Mouse (Mus musculus) embryonic facial prominence, embryonic 11.5 days (tissue): Measurements from ENCODE around the gene Ntrk2. TPM values are rescaled to one million over a fixed set of nuclear protein-coding genes. Genes with fewer than 3 reads are reported as not detected.

Experiments
- ATAC-seq: fragments of 200-750 bp; cut with Nextera tagmentation; replicated peaks from 2 replicates; pipeline ENCODE4 v1.8.0; 2017; ENCODE audit warnings: low read depth; ENCODE audit not compliant: insufficient number of reproducible peaks, low FRiP score, low TSS enrichment
- DNase-seq: peaks from one replicate; pipeline ENCODE4 v3.0.0-alpha.2; 2015; ENCODE audit warnings: low spot score
- H3K27ac ChIP-seq: fragments of 300-500 bp; sonication (generic); replicated peaks from 2 replicates; pipeline ENCODE4 v1.5.1; 2014; ENCODE audit warnings: mild to moderate bottlenecking, low read depth, low read length, control low read depth
- H3K27me3 ChIP-seq: fragments of 300-500 bp; sonication (generic); 2 replicates; pipeline ENCODE4 v1.6.1; 2014; ENCODE audit warnings: mild to moderate bottlenecking, low read length, moderate library complexity, mixed read lengths; ENCODE audit not compliant: control insufficient read depth, insufficient read depth
- H3K36me3 ChIP-seq: fragments of 300-500 bp; sonication (generic); replicated peaks from 2 replicates; pipeline ENCODE4 v1.6.1; 2014; ENCODE audit warnings: low read depth, mild to moderate bottlenecking, low read length, moderate library complexity, mixed read lengths; ENCODE audit not compliant: control insufficient read depth, insufficient read depth
- H3K4me1 ChIP-seq: fragments of 300-500 bp; sonication (generic); 2 replicates; pipeline ENCODE4 v1.6.1; 2014; ENCODE audit warnings: low read length, mixed read lengths; ENCODE audit not compliant: control insufficient read depth, insufficient read depth
- H3K4me2 ChIP-seq: fragments of 300-500 bp; sonication (generic); 2 replicates; pipeline ENCODE4 v1.6.1; 2014; ENCODE audit warnings: low read depth, mild to moderate bottlenecking, control low read depth, low read length, moderate library complexity
- H3K4me3 ChIP-seq: fragments of 300-500 bp; sonication (generic); 2 replicates; pipeline ENCODE4 v1.5.1; 2014; ENCODE audit warnings: low read depth, low read length, control low read depth
- H3K9ac ChIP-seq: fragments of 300-500 bp; sonication (generic); replicated peaks from 2 replicates; pipeline ENCODE4 v1.6.1; 2014; ENCODE audit warnings: mild to moderate bottlenecking, control low read depth, low read length
- H3K9me3 ChIP-seq: fragments of 300-500 bp; sonication (generic); replicated peaks from 2 replicates; pipeline ENCODE4 v1.6.1; 2016; ENCODE audit warnings: mild to moderate bottlenecking, low read length, inconsistent platforms, mixed read lengths; ENCODE audit not compliant: control insufficient read depth
- WGBS: fragments of 180-500 bp; shearing (Covaris S2); extraction: QIAGEN DNeasy Blood & Tissue Kit; methylation state at CpG from one replicate; pipeline ENCODE4 v1.1.7; 2014; 5-methylcytosine and 5-hydroxymethylcytosine counted together
- polyA plus RNA-seq: library from polyadenylated mRNA; unstranded; fragments of >200 nt; fragmentation: Nextera tagmentation; extraction: Ambion mirVana; gene quantifications from 2 replicates; pipeline ENCODE4 v1.2.1, GENCODE M21; 2014

The Ntrk2 gene
- polyA plus RNA-seq, 1 experiment from 2014 or later = 13.6 TPM

GRCm38 (mm10) chr13:58930161-58930560 is 123.8 kb downstream of the Ntrk2 start:
- H3K9me3 ChIP-seq = no peaks in the 10 kb centered on the region
- no peak overlapping the region for H3K4me3 ChIP-seq
- no peak overlapping the region for H3K9ac ChIP-seq
- ATAC-seq (no peak), DNase-seq (no peak)
- H3K4me2 ChIP-seq = no peak overlapping the region
- H3K27me3 ChIP-seq = no peaks in the 10 kb centered on the region
- 0 out of 2 replicates have a peak, but pooled peaks cover 2% of the 10 kb centered on the region for H3K4me1 ChIP-seq
- no peaks in the 10 kb centered on the region for H3K36me3 ChIP-seq
- 67% methylated on average over 1 of the region's 1 CpGs for WGBS
- H3K27ac ChIP-seq = no peak overlapping the region

DNA sequence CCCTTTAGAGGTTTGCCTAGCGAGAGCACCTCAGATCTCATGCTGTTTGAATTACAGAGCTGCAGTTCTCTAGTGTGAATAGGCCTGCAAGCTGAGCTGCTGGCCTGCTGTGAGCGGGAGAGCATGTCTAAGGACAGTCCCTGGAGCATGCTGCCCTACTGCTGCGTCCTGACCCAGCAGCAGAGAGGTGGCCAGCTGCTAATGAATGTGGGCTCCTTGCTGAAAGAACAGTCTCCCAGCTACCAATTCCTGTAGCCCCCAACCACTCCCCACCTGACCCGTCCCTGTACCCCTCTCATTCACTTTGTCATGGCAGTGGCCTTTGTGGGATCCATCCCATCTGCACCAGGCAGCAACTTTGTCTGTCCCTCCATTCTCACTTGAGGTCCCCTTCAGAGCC is 126.8 kb downstream of the Ntrk2 start:
- 0 out of 2 replicates have a peak, but pooled peaks cover 2% of the 10 kb centered on the region for H3K4me1 ChIP-seq
- ATAC-seq (peak; percentile 39; the same call in 1 of the 2 replicates), DNase-seq (no peak)
- no peak overlapping the region for H3K4me2 ChIP-seq
- no peak overlapping the region for H3K27ac ChIP-seq
- WGBS = 13% methylated on average over 4 of the region's 4 CpGs
- no peak overlapping the region for H3K9ac ChIP-seq
- H3K27me3 ChIP-seq = no peaks in the 10 kb centered on the region
- H3K36me3 ChIP-seq = no peaks in the 10 kb centered on the region
- H3K4me3 ChIP-seq = no peak overlapping the region
- H3K9me3 ChIP-seq = no peaks in the 10 kb centered on the region

DNA sequence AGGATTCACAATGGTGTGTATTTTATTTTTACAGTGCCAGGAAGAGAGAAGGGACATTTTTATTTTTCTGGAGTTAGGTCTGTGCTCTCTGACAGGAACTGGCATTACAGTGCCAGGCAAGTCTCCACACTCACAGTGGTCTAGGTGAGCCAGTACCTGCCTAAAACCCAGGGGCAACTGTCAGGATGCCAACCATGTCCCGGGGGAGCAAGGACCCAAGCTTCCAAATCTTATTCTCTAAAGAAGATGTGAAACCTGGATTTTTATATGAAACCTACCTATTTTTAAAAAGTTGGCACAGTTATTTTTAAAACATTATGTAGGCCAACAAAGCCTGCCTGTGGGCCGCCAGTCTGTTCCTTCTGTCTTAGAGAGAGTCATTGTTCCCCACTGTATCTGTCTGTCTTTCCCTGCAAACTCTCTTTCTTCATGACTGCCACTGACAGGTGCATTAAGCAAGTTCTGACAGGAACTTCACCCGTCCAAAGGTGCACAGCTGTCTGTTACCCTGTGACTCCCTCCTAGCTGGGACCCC is 128.3 kb downstream of the Ntrk2 start:
- DNase-seq = no peak

DNA sequence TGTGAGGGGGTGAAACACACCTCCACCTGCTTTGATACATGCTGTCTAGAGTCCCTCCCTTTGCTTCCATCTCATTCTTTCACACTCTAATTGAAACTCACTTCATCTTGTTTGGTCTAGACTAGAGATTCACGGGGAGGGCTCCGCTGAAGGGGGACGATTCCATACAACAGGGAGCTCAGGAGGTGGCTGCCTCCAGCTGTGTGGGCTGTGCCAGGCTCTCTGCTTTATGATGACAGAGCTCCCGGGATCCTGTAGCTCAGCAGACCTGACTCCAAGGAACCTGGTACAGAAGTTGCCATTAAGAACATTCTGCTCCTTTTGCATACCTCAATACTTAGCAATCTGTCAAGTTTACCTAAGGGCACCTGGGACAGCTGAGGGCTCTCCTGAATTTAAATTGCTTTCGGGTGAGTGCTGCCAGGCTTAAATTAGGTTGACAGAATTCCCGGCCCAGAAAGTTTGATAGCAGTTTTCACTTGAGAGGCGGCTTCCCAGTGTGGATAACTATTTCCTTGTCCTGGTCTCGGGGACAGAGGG is 129.7 kb downstream of the Ntrk2 start:
- no peak overlapping the region for H3K4me2 ChIP-seq
- WGBS = 13% methylated on average over 8 of the region's 8 CpGs
- H3K4me1 ChIP-seq = 0 out of 2 replicates have a peak, but pooled peaks cover 2% of the 10 kb centered on the region
- H3K4me3 ChIP-seq = no peak overlapping the region
- no peak for ATAC-seq
- H3K27ac ChIP-seq = no peak overlapping the region
- no peak overlapping the region for H3K9ac ChIP-seq
- H3K27me3 ChIP-seq = no peaks in the 10 kb centered on the region
- no peak for DNase-seq
- H3K9me3 ChIP-seq = no peaks in the 10 kb centered on the region
- H3K36me3 ChIP-seq = no peaks in the 10 kb centered on the region

More for the DNA sequence above, 128.3 kb downstream of the Ntrk2 start:
- H3K27me3 ChIP-seq = no peaks in the 10 kb centered on the region
- no peak overlapping the region for H3K4me2 ChIP-seq
- H3K4me3 ChIP-seq = no peak overlapping the region
- no peak overlapping the region for H3K27ac ChIP-seq
- H3K36me3 ChIP-seq = no peaks in the 10 kb centered on the region
- no peak overlapping the region for H3K9ac ChIP-seq
- no peaks in the 10 kb centered on the region for H3K9me3 ChIP-seq
- no peak for ATAC-seq
- WGBS = 75% methylated on average over 3 of the region's 3 CpGs
- 0 out of 2 replicates have a peak, but pooled peaks cover 2% of the 10 kb centered on the region for H3K4me1 ChIP-seq

- Histone ChIP-seq H3K36me3 (no peaks in the 10 kb centered on the region), H3K27ac (no peak overlapping the region), H3K27me3 (no peaks in the 10 kb centered on the region), H3K4me3 (no peak overlapping the region), H3K9me3 (no peaks in the 10 kb centered on the region), H3K4me2 (no peak overlapping the region), H3K4me1 (0 out of 2 replicates have a peak, but pooled peaks cover 2% of the 10 kb centered on the region), H3K9ac (no peak overlapping the region)
- DNase-seq = no peak
- ATAC-seq = no peak
- WGBS = 92% methylated on average over 12 of the region's 12 CpGs
Observed at GRCm38 (mm10) chr13:58937884-58938283, 131.5 kb downstream of the Ntrk2 start.

GRCm38 (mm10) chr13:58938464-58938863 is 132.1 kb downstream of the Ntrk2 start:
- Histone ChIP-seq H3K4me2 (no peak overlapping the region), H3K36me3 (no peaks in the 10 kb centered on the region), H3K4me1 (no peaks in the 10 kb centered on the region), H3K27ac (no peak overlapping the region), H3K27me3 (no peaks in the 10 kb centered on the region), H3K4me3 (no peak overlapping the region), H3K9ac (no peak overlapping the region), H3K9me3 (no peaks in the 10 kb centered on the region)
- DNase-seq (no peak), ATAC-seq (no peak)
- 78% methylated on average over 4 of the region's 4 CpGs for WGBS

GRCm38 (mm10) chr13:58940208-58940607 is 133.8 kb downstream of the Ntrk2 start:
- Histone ChIP-seq H3K36me3 (no peaks in the 10 kb centered on the region), H3K9ac (no peak overlapping the region), H3K27me3 (no peaks in the 10 kb centered on the region), H3K27ac (no peak overlapping the region), H3K9me3 (no peaks in the 10 kb centered on the region), H3K4me1 (no peaks in the 10 kb centered on the region), H3K4me2 (no peak overlapping the region), H3K4me3 (no peak overlapping the region)
- WGBS = 91% methylated on average over 6 of the region's 6 CpGs
- ATAC-seq = no peak
- no peak for DNase-seq

DNA sequence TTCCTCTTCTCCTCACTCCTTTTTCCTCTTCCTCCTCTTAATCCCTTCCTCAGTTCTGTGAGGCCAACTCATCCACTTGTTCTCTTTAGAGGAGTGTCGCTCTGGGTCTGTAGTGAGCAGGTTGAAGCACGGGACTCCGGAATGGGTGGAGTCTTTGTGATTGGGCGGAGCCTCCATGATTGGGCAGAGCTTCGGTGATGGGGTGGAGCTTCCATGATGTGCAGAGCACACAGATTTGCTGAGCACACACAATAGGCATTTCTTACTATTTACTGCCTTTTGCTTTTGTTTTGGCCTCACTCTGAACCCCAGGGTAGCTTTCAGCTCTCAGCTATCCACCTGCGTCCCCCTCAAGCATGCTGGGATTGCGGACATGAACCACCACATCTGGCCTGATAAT is 134.4 kb downstream of the Ntrk2 start:
- H3K4me2 ChIP-seq = no peak overlapping the region
- no peak overlapping the region for H3K4me3 ChIP-seq
- H3K9ac ChIP-seq = no peak overlapping the region
- no peaks in the 10 kb centered on the region for H3K27me3 ChIP-seq
- no peaks in the 10 kb centered on the region for H3K36me3 ChIP-seq
- H3K4me1 ChIP-seq = no peaks in the 10 kb centered on the region
- DNase-seq (no peak), ATAC-seq (no peak)
- WGBS = 46% methylated on average over 7 of the region's 7 CpGs
- H3K27ac ChIP-seq = no peak overlapping the region
- H3K9me3 ChIP-seq = no peaks in the 10 kb centered on the region
